Mouse (Mus musculus) intestine, postnatal 0 days (tissue): ENCODE data around the gene Mvb12b. TPM values are rescaled to one million over a fixed set of nuclear protein-coding genes. Genes with fewer than 3 reads are reported as not detected.

Experiments used
- ATAC-seq: fragments of 200-750 bp; cut with Nextera tagmentation; 2 replicates; pipeline ENCODE4 v1.8.0; 2017; ENCODE audit warnings: mild to moderate bottlenecking, moderate TSS enrichment, moderate library complexity
- H3K27ac ChIP-seq: fragments of 300-500 bp; sonication (generic); 2 replicates; pipeline ENCODE4 v1.5.1; 2014; ENCODE audit warnings: mild to moderate bottlenecking, low read depth, low read length, moderate library complexity
- H3K27me3 ChIP-seq: fragments of 300-500 bp; sonication (generic); replicated peaks from 2 replicates; pipeline ENCODE4 v1.6.1; 2014; ENCODE audit warnings: low read length, mixed read lengths; ENCODE audit not compliant: control insufficient read depth, insufficient read depth
- H3K36me3 ChIP-seq: fragments of 300-500 bp; sonication (generic); 2 replicates; pipeline ENCODE4 v1.6.1; 2014; ENCODE audit warnings: mild to moderate bottlenecking, moderate library complexity; ENCODE audit not compliant: control insufficient read depth, insufficient read depth
- H3K4me1 ChIP-seq: fragments of 300-500 bp; sonication (generic); replicated peaks from 2 replicates; pipeline ENCODE4 v1.6.1; 2014; ENCODE audit warnings: antibody characterized with exemption, low read length, mixed read lengths; ENCODE audit not compliant: control insufficient read depth, insufficient read depth
- H3K4me2 ChIP-seq: fragments of 300-500 bp; sonication (generic); replicated peaks from 2 replicates; pipeline ENCODE4 v1.6.1; 2014; ENCODE audit warnings: low read depth, mild to moderate bottlenecking, moderate library complexity
- H3K4me3 ChIP-seq: fragments of 300-500 bp; sonication (generic); 2 replicates; pipeline ENCODE4 v1.5.1; 2014; ENCODE audit warnings: low read depth, low read length
- H3K9ac ChIP-seq: fragments of 300-500 bp; sonication (generic); 2 replicates; pipeline ENCODE4 v1.6.1; 2014; ENCODE audit warnings: mild to moderate bottlenecking, low read depth, low read length
- H3K9me3 ChIP-seq: fragments of 300-500 bp; sonication (generic); 2 replicates; pipeline ENCODE4 v1.6.1; 2016; ENCODE audit warnings: mixed run types; ENCODE audit not compliant: control insufficient read depth
- CTCF ChIP-seq: sonication (generic); IDR thresholded peaks from 2 replicates; pipeline ENCODE4 v1.5.1; 2016; ENCODE audit warnings: low read depth, mild to moderate bottlenecking, control low read depth, antibody characterized with exemption, moderate library complexity
- whole genome bisulfite sequencing: fragments of 180-500 bp; shearing (Covaris S2); extraction: QIAGEN DNeasy Blood & Tissue Kit; methylation state at CpG from one replicate; pipeline ENCODE4 v1.1.7; 2014; 5-methylcytosine and 5-hydroxymethylcytosine counted together
- polyA plus RNA-seq: library from polyadenylated mRNA; unstranded; fragments of >200 nt; fragmentation: Nextera tagmentation; extraction: Ambion mirVana; gene quantifications from 2 replicates; pipeline ENCODE4 v1.2.1, GENCODE M21; 2015

The Mvb12b gene
- polyA plus RNA-seq, 1 experiment from 2014 or later: 6.7 TPM

GRCm38 (mm10) chr2:33820037-33820436 lies 67.7 kb downstream of the Mvb12b start:
- H3K27ac ChIP-seq: no peak overlapping the region
- peaks cover 10% of the 10 kb centered on the region; the same call in 1 of the 2 replicates for H3K36me3 ChIP-seq
- H3K4me1 ChIP-seq: no peaks in the 10 kb centered on the region
- H3K27me3 ChIP-seq: no peaks in the 10 kb centered on the region
- H3K9me3 ChIP-seq: no peaks in the 10 kb centered on the region
- no peak for ATAC-seq
- TF ChIP-seq CTCF: no peak
- H3K9ac ChIP-seq: no peak overlapping the region
- H3K4me2 ChIP-seq: no peak overlapping the region
- 90% methylated on average over 5 of the region's 5 CpGs for WGBS
- H3K4me3 ChIP-seq: no peak overlapping the region

DNA sequence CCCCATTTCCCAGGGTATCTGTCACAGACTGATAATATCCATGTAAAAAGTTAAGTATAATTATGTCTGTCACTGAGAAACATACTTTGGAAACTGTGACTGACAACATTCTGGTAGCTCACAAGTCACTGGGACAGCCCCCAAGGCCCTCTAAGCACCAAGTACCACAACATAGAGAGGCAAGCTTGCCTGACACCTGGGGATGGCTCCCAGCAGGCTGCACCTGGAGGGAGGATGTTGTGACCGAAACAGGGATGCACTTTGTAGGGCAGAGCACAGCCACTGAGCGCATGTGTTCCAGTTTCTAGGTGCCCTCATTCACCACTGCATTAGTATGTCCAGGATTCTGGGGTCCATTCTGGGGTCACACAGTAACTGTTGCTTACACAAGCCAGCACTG lies 69.4 kb downstream of the Mvb12b start:
- no peak for ATAC-seq
- WGBS: 100% methylated on average over 2 of the region's 2 CpGs
- peaks cover 2% of the 10 kb centered on the region; the same call in 1 of the 2 replicates for H3K36me3 ChIP-seq
- H3K9ac ChIP-seq: no peak overlapping the region
- H3K4me2 ChIP-seq: no peak overlapping the region
- no peak overlapping the region for H3K27ac ChIP-seq
- no peaks in the 10 kb centered on the region for H3K9me3 ChIP-seq
- H3K4me3 ChIP-seq: no peak overlapping the region
- H3K4me1 ChIP-seq: no peaks in the 10 kb centered on the region
- no peaks in the 10 kb centered on the region for H3K27me3 ChIP-seq
- TF ChIP-seq CTCF: no peak

- Histone ChIP-seq H3K27me3 (no peaks in the 10 kb centered on the region), H3K27ac (no peak overlapping the region), H3K4me1 (no peaks in the 10 kb centered on the region), H3K4me2 (no peak overlapping the region), H3K4me3 (no peak overlapping the region), H3K9me3 (no peaks in the 10 kb centered on the region), H3K9ac (no peak overlapping the region), H3K36me3 (no peaks in the 10 kb centered on the region)
- ATAC-seq: no peak
- TF ChIP-seq CTCF: no peak
- WGBS: 81% methylated on average over 9 of the region's 9 CpGs
These were observed 69.9 kb downstream of the Mvb12b start for GRCm38 (mm10) chr2:33817663-33818346.

DNA sequence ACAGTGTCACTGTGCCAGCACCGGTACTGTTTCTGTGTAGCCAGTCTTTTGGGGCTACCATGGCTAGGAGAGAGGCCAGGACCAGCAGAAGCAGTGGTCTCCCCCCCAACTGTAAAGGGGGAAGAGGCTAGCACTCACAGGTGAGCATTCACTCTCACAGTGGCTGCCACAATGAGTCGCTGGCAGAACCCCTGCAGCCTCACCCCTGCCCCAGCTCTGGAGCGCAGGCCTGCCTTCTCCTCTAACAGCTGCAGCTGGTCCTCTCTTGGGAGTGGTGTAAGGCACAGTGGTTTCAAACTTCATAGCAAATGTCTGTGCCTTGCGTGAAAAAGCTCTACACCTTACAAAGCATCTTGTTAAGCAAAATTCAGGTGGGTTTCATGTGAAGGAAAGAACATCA lies 70.7 kb downstream of the Mvb12b start:
- ATAC-seq: no peak
- Histone ChIP-seq H3K36me3 (no peaks in the 10 kb centered on the region), H3K4me1 (no peaks in the 10 kb centered on the region), H3K4me3 (no peak overlapping the region), H3K27ac (no peak overlapping the region), H3K9me3 (no peaks in the 10 kb centered on the region), H3K9ac (no peak overlapping the region), H3K4me2 (no peak overlapping the region), H3K27me3 (no peaks in the 10 kb centered on the region)
- no peak for TF ChIP-seq CTCF
- WGBS: 81% methylated on average over 4 of the region's 4 CpGs

GRCm38 (mm10) chr2:33814581-33814980 lies 73.2 kb downstream of the Mvb12b start:
- Histone ChIP-seq H3K27ac (no peak overlapping the region), H3K4me2 (no peak overlapping the region), H3K27me3 (no peaks in the 10 kb centered on the region), H3K4me1 (no peaks in the 10 kb centered on the region), H3K9ac (no peak overlapping the region), H3K36me3 (no peaks in the 10 kb centered on the region), H3K9me3 (no peaks in the 10 kb centered on the region), H3K4me3 (no peak overlapping the region)
- no peak for ATAC-seq
- WGBS: 79% methylated on average over 8 of the region's 8 CpGs
- TF ChIP-seq CTCF: no peak

DNA sequence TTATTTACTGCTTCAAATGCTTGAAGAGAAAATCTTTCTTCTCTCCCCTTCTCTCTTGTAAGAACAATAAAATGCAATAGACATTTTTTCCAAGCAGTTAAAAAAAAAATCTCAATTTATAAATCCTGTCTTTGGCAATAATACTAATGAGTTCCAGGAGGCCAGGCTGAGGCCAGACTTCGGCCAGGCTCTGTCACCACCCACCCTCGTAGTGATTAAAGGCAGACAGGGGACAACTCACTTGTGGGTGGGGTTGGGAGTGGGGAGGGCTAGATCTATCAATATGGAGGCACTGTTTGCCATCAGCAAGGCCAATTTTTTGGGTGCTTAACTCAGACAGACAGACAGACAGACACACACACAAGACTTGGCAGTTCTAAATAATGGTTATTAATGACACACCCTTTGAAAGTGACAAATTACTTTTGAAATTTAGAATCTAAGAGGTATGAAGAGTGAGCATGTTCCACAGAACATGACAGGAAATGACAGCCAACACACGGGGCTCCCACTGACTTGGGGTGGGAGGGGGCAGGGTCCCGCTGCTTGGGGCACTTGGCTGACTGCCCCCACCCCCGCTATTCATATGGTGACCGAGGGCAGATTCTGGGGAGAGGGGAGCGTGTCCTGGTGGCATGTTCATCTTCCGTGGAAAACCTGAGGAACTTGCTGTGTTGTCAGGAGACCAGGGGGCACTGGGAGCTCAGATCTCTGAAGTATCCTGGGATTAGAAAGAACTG lies 74.1 kb downstream of the Mvb12b start:
- Histone ChIP-seq H3K9me3 (no peaks in the 10 kb centered on the region), H3K9ac (no peak overlapping the region), H3K4me2 (no peak overlapping the region), H3K36me3 (no peaks in the 10 kb centered on the region), H3K27me3 (no peaks in the 10 kb centered on the region), H3K4me3 (no peak overlapping the region), H3K4me1 (no peaks in the 10 kb centered on the region), H3K27ac (no peak overlapping the region)
- no peak for TF ChIP-seq CTCF
- 56% methylated on average over 8 of the region's 8 CpGs for WGBS
- no peak for ATAC-seq
